Mouse (Mus musculus) cerebellum, postnatal 4 days (tissue): ENCODE results near the gene Cd4.
A peak's percentile ranks its signal among the peaks of the same experiment; 100 is the strongest.
"Not testable (repeated sequence)": the region's sequence is repeated elsewhere in the genome, so short reads cannot be mapped to it uniquely, and the experiment has no call there.

ENCODE experiments used
- DNase-seq, 2 experiments: peaks; one replicate each; pipeline ENCODE4 v3.0.0; 2022; ENCODE audit warnings: low spot score in 2 of 2, mixed read lengths in 1 of 2

The Cd4 gene

GRCm38 (mm10) chr6:124854647-124855046, 33.4 kb downstream of the Cd4 start:
- DNase-seq = no peak

- DNase-seq = no peak
These were observed 37.5 kb downstream of the Cd4 start for GRCm38 (mm10) chr6:124850535-124850934.

- peak; percentile 97 to 99 for DNase-seq
These were observed 40.7 kb downstream of the Cd4 start for GRCm38 (mm10) chr6:124847305-124847704.

GRCm38 (mm10) chr6:124840241-124841167, 47.5 kb downstream of the Cd4 start, which contains the start of gene Gnb3:
Gnb3 (minus strand) TSS chr6:124840275.
- no peak for DNase-seq

GRCm38 (mm10) chr6:124839805-124840204, 48.2 kb downstream of the Cd4 start:
- DNase-seq = no peak

- DNase-seq = no peak
These were observed 51.6 kb downstream of the Cd4 start for GRCm38 (mm10) chr6:124836411-124836810.

GRCm38 (mm10) chr6:124835531-124835930, 52.5 kb downstream of the Cd4 start:
- no peak for DNase-seq

GRCm38 (mm10) chr6:124834512-124835081, 53.4 kb downstream of the Cd4 start:
- DNase-seq = no peak

- no peak for DNase-seq
These were observed 56.4 kb downstream of the Cd4 start for GRCm38 (mm10) chr6:124831649-124832048.

- not testable (repeated sequence) for DNase-seq
These were observed 56.8 kb downstream of the Cd4 start for GRCm38 (mm10) chr6:124831199-124831598.

GRCm38 (mm10) chr6:124829799-124830700, 58.0 kb downstream of the Cd4 start:
- peak; percentile 73 to 90 for DNase-seq

GRCm38 (mm10) chr6:124828868-124829798, 58.9 kb downstream of the Cd4 start, which contains the start of the genes Usp5 and Cdca3:
Usp5 (minus strand) TSS chr6:124829484.
Cdca3 (plus strand) TSS chr6:124829547.
- DNase-seq = peak; percentile 93 to 98

GRCm38 (mm10) chr6:124828101-124828592, 59.9 kb downstream of the Cd4 start:
- DNase-seq = no peak

GRCm38 (mm10) chr6:124822049-124822448, 66.0 kb downstream of the Cd4 start:
- no peak for DNase-seq

- no peak for DNase-seq
These were observed 67.1 kb downstream of the Cd4 start for GRCm38 (mm10) chr6:124820891-124821290.

- no peak for DNase-seq
These were observed 70.0 kb downstream of the Cd4 start for GRCm38 (mm10) chr6:124817971-124818370.

GRCm38 (mm10) chr6:124817563-124817962, 70.5 kb downstream of the Cd4 start:
- DNase-seq = peak in 1 of 2 experiments; percentile 18

- no peak for DNase-seq
These were observed 70.9 kb downstream of the Cd4 start for GRCm38 (mm10) chr6:124817125-124817524.

- DNase-seq = no peak
These were observed 71.4 kb downstream of the Cd4 start for GRCm38 (mm10) chr6:124816611-124817010.
